In the genomic region with DNA sequence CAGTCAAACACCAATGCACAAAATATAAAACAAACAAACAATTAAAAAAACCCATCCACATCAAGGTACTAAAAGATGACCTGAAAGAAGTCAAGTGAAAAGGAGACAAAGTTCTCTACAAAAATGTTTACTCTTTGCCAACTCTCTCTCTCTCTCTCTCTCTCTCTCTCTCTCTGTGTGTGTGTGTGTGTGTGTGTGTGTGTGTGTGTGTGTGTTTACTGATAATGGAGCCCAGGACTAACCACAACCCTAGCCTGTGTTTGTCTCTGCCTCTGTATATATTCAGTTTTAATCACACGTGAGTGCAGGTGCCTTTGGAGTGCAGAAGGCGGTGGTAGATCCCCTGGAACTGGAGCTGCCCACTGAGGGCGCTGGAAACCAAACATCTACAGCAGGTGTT, we compare ENCODE assay signal across 26 mouse cellular contexts. TPM values are rescaled to one million over a fixed set of nuclear protein-coding genes. Genes with fewer than 3 reads are reported as not detected.
"Had no signal": no experiment of that assay in that cellular context is flagged by ENCODE, and none has a peak within 500 bp of the region (broad histone marks: within the 10 kb centered on the region; RNA-seq: fewer than 3 reads in every experiment).

No protein-coding gene starts in this region.

- H3K4me3 ChIP-seq: kidney, embryonic 15.5 days; limb, embryonic 12.5 days; limb, embryonic 15.5 days; lung, embryonic 15.5 days; midbrain, embryonic 12.5 days; midbrain, embryonic 15.5 days; neural tube, embryonic 12.5 days; neural tube, embryonic 15.5 days; stomach, embryonic 15.5 days had no signal

- H3K9me3 ChIP-seq: kidney, embryonic 15.5 days; limb, embryonic 12.5 days; limb, embryonic 15.5 days; lung, embryonic 15.5 days; midbrain, embryonic 15.5 days; neural tube, embryonic 12.5 days; neural tube, embryonic 15.5 days; stomach, embryonic 15.5 days had no signal

- H3K27ac ChIP-seq: limb, embryonic 12.5 days; limb, embryonic 15.5 days; lung, embryonic 15.5 days; midbrain, embryonic 12.5 days; midbrain, embryonic 15.5 days; neural tube, embryonic 12.5 days; neural tube, embryonic 15.5 days; stomach, embryonic 15.5 days had no signal

- H3K27me3 ChIP-seq: kidney, embryonic 15.5 days; limb, embryonic 12.5 days; limb, embryonic 15.5 days; lung, embryonic 15.5 days; midbrain, embryonic 12.5 days; midbrain, embryonic 15.5 days; neural tube, embryonic 12.5 days; neural tube, embryonic 15.5 days; stomach, embryonic 15.5 days had no signal

- ATAC-seq: intestine, postnatal 0 days; midbrain, embryonic 15.5 days had no signal

- H3K4me2 ChIP-seq: kidney, embryonic 15.5 days; limb, embryonic 12.5 days; limb, embryonic 15.5 days; lung, embryonic 15.5 days; midbrain, embryonic 12.5 days; midbrain, embryonic 15.5 days; neural tube, embryonic 12.5 days; neural tube, embryonic 15.5 days; stomach, embryonic 15.5 days had no signal

- DNase-seq: kidney, adult 8-10 months; kidney, postnatal 14 days; kidney, postnatal 4 days; left cerebral cortex, postnatal 4 days; lung, adult 18-20 months; lung, postnatal 10 days; lung, postnatal 36 days; retina, postnatal 1 day; right cerebral cortex, postnatal 25 days; spleen, adult 18-20 months; thymus, postnatal 25 days had no signal

- H3K9ac ChIP-seq: kidney, embryonic 15.5 days; limb, embryonic 12.5 days; limb, embryonic 15.5 days; lung, embryonic 15.5 days; midbrain, embryonic 12.5 days; midbrain, embryonic 15.5 days; neural tube, embryonic 12.5 days; neural tube, embryonic 15.5 days; stomach, embryonic 15.5 days had no signal

RNA-seq across cellular contexts. Expression of gene Ly6g6c, which starts 8.1 kb away (rescaled TPM):
- total RNA-seq: layer of hippocampus, adult 18-20 months; layer of hippocampus, postnatal 14 days; left cerebral cortex, adult 8-10 months; left cerebral cortex, postnatal 14 days; left cerebral cortex, postnatal 4 days had no signal
- polyA plus RNA-seq: intestine, embryonic 14.5 days; kidney, embryonic 15.5 days; limb, embryonic 12.5 days; midbrain, embryonic 12.5 days; midbrain, embryonic 15.5 days; neural tube, embryonic 12.5 days; neural tube, embryonic 15.5 days had no signal

RNA-seq across cellular contexts. Expression of gene Mpig6b, which starts 8.9 kb away (rescaled TPM):
- total RNA-seq: layer of hippocampus, adult 18-20 months; layer of hippocampus, postnatal 14 days; left cerebral cortex, postnatal 14 days; left cerebral cortex, postnatal 4 days had no signal
